Mouse (Mus musculus) CH12F3 (cell line): ENCODE results near the gene Polr2a.

ENCODE experiments used
- in situ Hi-C: fragments of 300-500 bp; cut with MboI; formaldehyde crosslinking; loops from 2 replicates; pipeline ENCODE4 v1.14.3; 2020; ENCODE audit warnings: low sequenced_read_pairs

Polr2a gene

GRCm38 (mm10) chr11:69758478-69758970 lies at the start of gene Polr2a:
Gene Polr2a (minus strand): TSS chr11:69758637.
- in situ Hi-C loops = no loop called here

GRCm38 (mm10) chr11:69807641-69808040 lies 49.2 kb upstream of the Polr2a start:
- in situ Hi-C loops = no loop called here

- in situ Hi-C loops = no loop called here
Observed at GRCm38 (mm10) chr11:69806378-69806777, 47.9 kb upstream of the Polr2a start.

- in situ Hi-C loops = no loop called here
Observed at GRCm38 (mm10) chr11:69804972-69805909, 46.8 kb upstream of the Polr2a start, which contains the start of gene Tmem102. Gene Tmem102 (minus strand): TSS chr11:69805624.

GRCm38 (mm10) chr11:69804652-69804940 lies 46.2 kb upstream of the Polr2a start:
- in situ Hi-C loops = no loop called here

- in situ Hi-C loops = no loop called here
Observed at GRCm38 (mm10) chr11:69803786-69804651, 45.6 kb upstream of the Polr2a start.

GRCm38 (mm10) chr11:69803328-69803727 lies 44.9 kb upstream of the Polr2a start:
- in situ Hi-C loops = no loop called here

- in situ Hi-C loops = no loop called here
Observed at GRCm38 (mm10) chr11:69802648-69803105, 44.2 kb upstream of the Polr2a start.

- in situ Hi-C loops = no loop called here
Observed at GRCm38 (mm10) chr11:69801379-69801977, 43.0 kb upstream of the Polr2a start, which contains the start of gene Fgf11. Gene Fgf11 (minus strand): TSS chr11:69801857.

GRCm38 (mm10) chr11:69800392-69801197 lies 42.2 kb upstream of the Polr2a start:
- in situ Hi-C loops = no loop called here

GRCm38 (mm10) chr11:69800138-69800391 lies 41.6 kb upstream of the Polr2a start:
- in situ Hi-C loops = no loop called here

- in situ Hi-C loops = no loop called here
Observed at GRCm38 (mm10) chr11:69799394-69800137, 41.1 kb upstream of the Polr2a start.

GRCm38 (mm10) chr11:69797924-69798323 lies 39.5 kb upstream of the Polr2a start:
- in situ Hi-C loops = no loop called here

GRCm38 (mm10) chr11:69795983-69796435 lies 37.6 kb upstream of the Polr2a start:
- in situ Hi-C loops = no loop called here

- in situ Hi-C loops = no loop called here
Observed at GRCm38 (mm10) chr11:69795168-69795982, 36.9 kb upstream of the Polr2a start, which contains the start of gene Chrnb1. Gene Chrnb1 (minus strand): TSS chr11:69795943.

- in situ Hi-C loops = no loop called here
Observed at GRCm38 (mm10) chr11:69793429-69793828, 35.0 kb upstream of the Polr2a start.

GRCm38 (mm10) chr11:69791420-69791819 lies 33.0 kb upstream of the Polr2a start:
- in situ Hi-C loops = no loop called here

GRCm38 (mm10) chr11:69789431-69789830 lies 31.0 kb upstream of the Polr2a start:
- in situ Hi-C loops = no loop called here

GRCm38 (mm10) chr11:69787306-69787705 lies 28.9 kb upstream of the Polr2a start:
- in situ Hi-C loops = no loop called here
